Mouse (Mus musculus): ENCODE measurements around the gene Tnfsf13.

DNA sequence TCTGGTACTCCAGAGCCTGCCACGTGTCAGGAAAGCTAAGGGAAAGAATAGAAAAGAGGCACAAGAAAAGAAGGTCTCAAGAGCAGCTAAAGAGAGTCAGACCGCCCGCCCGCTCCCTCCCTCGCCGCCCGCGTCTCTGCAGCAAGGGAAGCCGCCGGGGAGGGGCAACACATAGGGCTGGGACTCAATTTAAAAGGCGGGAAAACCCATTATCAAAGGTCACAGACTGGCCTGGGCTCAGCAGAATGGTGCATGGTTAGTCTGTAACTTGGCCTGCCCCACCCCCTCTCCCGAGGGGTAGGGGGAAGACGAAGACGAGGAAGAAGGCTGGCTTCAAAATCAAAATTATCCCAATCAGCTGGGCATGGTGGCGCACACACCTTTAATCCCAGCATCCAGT, 33.1 kb upstream of the Tnfsf13 start:
- no peak for TF ChIP-seq CTCF (IDR thresholded peaks at IDR 0.05; ENCODE audit: low read depth)
- TF ChIP-seq EP300 (IDR thresholded peaks at IDR 0.05; ENCODE audit: low read depth), result no peak
